Mouse (Mus musculus): Measurements from ENCODE around the gene Coa7.

Coa7 gene

DNA sequence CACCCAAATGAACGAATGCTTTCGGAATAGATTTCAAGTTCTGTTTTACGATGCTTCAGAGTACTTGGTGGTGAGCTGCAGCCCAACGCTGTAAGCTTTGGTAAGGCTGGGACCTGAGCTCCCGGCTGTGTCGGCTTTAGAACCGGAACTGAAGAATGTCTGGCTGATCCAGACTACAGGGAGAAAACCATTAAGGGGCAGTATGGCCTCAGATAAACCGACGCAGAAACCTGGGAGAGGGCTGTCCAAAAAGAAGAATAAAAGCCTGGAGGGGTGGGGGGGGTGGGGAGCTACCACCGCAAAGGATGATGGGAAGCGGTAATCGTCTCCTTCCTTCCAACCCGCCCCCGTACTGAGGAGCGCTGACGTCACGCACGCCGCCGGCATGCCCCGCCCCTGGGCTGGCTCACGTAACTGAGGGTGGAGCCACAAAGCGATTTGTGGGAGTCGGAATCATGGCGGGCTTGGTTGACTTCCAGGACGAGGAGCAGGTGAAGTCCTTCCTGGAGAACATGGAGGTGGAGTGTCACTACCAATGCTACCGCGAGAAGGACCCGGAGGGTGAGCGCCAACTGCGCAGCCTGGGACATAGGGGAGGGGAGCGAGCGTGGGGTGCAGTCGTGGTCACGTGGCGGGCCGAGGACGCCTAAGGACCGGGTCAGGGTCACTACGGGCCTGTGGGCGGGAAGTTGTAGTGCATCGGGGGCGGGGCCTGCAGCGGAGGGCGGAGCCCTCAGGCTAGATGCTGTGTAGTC is at the start of gene Coa7:
Gene Coa7 (plus strand): TSS at position 411 of the 755 bp plus-strand sequence.
- peak; percentile 80 for DNase-seq (ENCODE audit: extremely low read depth, low read depth)

DNA sequence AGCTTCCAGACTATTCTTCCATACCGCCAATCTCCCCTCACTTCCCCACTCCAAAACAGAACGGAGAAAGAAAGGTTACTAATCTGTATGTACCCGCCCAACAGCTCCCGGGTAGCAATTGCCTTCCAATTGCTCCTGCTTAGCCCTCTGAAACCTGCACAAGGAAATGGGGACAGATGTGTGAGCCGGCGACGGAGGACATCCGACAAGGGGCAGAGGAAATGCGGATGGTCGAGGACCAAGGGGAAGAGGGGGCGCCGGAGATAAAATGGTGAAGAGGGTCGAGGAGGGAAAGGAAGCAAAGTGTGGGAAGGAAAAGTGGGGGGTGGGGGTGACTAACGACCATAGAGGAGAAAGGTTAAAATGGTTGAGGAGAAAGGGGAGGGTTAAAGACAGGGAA is 27.7 kb upstream of the Coa7 start:
- no peak for DNase-seq (ENCODE audit: extremely low read depth, low read depth)

DNA sequence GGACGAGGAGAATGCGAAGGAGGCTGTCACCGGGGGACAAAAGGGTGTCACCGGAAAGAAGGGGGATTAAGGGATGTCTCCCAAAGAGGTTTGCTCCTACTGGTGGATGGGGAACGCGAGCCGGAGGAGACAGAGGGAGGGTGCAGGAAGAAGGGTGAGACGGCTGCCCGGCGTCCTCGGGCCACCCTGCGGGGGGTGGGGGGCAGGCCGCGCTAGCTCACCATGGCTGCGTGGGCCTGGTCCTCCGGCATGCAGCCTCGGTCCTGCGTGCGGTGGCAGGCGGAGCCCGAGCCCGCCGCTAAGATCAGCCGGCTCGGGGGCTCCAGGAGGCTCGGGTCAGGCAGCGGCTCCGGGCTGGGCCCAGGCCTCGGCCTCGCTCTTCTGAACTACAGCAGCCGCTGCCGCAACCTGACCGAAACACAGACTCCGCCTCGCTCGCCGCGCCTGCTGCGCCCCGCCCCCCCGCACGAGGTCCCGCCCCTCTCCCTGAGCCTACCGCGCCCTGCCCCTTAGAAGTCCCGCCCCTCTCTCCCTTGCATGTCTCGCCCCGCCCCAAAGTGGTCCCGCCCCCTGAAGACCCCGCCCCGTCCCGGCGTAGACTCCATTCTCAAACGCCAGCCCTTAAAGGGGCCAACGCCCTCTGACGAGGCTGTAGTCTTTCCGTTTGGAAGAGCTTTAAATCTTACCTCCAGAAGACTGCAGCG is 27.1 kb upstream of the Coa7 start, which contains the start of gene Zyg11b:
Gene Zyg11b (minus strand): TSS at position 427 of the 704 bp plus-strand sequence.
- DNase-seq (ENCODE audit: extremely low read depth, low read depth): peak; percentile 62

DNA sequence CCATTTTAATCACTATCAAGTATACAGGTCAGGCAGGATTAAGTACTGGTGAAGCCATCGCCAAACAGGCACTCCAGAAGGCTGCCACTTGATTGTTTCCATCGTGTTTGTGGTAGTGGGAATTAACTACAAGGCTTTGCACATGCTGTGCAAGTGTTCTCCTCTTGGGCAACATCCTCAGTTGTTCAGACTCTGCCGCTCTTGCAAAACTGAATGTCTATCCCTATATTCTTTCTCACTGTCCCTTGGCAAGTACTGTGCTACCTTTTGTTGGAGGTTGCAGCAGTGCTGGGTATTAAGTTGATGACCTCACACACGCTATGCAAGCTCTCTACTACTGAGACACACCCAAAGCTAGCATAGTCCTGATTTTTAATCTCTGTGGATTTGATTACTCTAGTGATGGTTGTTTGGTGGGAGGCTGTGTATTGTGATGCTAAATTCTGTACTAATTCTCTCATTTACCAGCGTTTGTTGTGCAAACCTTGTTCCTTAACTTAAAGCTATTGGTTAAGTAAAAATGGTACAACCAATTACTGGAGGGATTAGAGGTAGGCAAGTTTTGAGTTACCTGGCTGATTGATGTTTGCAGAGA is 25.5 kb upstream of the Coa7 start:
- no peak for DNase-seq (ENCODE audit: extremely low read depth, low read depth)

DNA sequence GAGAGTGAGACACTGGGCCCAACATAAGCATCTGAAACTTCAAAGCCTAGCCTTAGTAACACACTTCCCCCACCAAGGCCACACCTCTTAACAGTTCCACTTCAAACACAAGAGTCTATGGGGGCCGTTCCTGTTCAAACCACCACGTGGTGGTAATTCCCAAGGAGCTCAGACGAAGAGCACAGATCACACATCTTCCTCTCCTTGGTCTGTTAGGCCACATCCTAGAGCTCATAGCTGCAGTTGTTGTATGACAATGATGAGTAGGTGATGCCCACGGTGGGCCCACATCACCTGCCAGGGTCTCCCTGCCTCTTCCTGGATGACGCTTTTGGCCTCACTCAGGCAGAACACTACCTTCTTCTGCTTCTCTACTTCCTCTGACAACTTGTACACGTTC is 17.2 kb upstream of the Coa7 start:
- no peak for DNase-seq (ENCODE audit: extremely low read depth, low read depth)

DNA sequence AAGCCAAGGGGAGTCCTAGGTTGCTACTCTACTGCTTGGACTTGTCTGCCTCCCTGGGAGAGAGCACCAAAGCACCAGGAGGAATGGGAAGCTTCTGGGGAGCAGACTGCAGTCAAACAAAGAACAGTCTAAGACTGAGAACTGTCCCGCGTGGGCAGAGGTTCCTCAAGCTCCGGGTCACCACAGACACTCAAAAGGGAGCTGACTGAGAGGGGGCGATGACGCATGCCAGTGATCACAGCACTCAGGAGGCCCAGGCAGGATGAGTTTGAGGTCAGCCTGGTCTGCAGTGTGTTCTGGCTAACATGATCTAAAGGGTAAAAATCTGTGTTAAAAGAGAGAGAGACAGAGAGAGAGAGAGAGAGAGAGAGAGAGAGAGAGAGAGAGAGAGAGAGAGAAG is 13.9 kb upstream of the Coa7 start:
- DNase-seq (ENCODE audit: extremely low read depth, low read depth): no peak

DNA sequence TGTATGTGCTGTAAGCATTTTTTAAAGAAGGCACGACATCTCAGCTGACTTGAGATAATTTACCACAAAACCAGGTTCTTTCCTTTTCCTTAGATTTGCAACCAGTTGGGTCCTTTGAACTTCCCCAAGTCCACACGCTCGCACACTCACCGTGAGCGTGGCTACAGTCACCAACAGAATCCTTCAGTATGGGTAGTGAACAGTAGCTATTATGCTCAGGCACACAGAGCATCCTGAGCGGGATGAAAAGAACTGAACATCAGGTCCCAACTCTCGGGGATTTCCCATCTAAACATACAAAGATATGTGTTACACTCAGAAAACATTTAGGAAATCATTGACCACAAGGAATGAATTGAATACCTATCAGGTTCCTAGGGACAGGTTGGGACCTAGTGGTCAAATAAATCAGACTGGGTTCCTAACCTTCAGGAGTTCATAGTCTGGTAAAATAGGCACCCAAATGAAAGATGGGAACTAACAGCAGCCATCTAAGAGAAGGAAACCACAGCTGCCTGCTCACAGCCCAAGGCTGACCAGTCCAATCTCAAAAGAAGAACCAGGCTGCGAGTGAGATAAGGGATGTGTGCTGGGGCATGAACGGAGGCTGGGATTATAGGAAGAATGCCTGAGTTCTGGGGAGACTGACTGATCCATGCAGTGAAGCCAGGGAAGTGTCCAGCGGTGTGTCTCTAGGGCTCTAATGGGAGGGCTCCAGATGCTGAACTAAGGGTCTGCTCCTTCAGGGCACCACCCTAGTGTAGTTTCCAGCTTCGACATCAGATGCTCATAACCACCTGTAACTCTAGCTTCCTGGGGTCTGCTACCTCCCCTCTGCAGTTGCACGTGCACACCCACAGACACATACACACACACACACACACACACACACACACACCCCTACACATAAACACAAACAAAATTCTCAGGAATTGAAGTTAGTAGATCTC is 10.0 kb upstream of the Coa7 start:
- DNase-seq (ENCODE audit: extremely low read depth, low read depth): no peak

DNA sequence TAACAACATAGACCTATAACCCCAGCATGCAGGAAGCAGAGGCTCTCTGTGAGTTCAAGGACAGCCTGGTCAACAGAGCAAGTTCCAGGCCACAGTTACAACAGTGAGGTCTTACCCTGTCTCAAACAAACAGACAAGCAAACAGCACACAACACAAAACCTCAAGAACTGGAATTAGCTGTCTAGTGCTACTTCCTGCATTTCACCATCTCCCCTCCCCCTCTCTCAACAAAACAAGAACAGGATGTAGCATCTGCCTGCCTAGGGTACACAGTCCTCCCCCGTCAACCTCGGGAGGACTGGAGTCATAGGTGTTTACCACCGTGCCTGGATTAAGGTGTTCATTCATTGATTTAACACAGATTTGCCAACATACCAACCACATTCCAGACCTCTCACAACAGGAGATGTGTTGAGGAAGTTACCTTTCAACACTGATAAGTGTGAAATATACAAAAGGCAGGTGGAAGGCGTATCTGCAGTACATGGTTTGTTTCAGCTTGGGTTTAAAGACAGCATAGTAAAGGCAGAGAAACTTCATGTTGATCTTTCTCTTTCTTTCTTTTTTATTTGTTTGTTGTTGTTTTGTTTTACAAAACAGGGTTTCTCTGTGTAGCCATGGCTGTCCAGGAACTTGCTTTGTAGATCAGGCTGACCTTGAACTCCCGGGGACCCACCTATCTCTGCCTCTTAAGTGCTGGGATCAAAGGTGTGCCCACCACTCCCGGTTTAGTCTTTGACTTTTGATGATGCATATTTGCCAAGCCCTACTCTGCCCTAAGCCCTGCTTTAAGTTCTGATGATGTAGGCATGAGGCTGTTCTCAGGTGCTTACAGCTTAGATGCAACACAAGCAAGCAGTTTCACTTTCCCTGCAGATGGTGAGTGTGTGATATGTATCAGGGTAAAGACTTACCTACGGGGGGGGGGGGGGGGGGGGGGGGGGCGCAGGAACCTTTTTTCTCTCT is 9.0 kb upstream of the Coa7 start:
- DNase-seq (ENCODE audit: extremely low read depth, low read depth): no peak

DNA sequence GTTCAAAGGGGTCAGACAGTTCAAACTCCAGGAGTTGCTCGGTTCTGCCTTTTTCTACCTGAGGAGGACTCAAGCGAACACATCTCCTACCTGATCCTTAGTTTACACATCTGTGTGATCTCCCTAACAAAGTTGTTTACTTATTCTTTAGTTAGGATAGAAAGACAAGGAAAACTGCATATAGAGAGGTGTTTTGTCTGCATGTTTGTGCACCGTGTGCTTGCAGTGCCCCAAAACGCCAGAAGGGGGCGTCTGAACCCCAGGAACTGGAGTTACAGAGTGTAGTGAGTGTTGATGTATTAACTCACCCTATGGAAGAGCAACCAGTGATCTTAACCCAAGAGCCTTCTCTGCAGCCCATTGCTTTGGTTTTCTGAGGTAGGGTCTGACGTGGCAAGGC is 8.2 kb upstream of the Coa7 start:
- no peak for DNase-seq (ENCODE audit: extremely low read depth, low read depth)

DNA sequence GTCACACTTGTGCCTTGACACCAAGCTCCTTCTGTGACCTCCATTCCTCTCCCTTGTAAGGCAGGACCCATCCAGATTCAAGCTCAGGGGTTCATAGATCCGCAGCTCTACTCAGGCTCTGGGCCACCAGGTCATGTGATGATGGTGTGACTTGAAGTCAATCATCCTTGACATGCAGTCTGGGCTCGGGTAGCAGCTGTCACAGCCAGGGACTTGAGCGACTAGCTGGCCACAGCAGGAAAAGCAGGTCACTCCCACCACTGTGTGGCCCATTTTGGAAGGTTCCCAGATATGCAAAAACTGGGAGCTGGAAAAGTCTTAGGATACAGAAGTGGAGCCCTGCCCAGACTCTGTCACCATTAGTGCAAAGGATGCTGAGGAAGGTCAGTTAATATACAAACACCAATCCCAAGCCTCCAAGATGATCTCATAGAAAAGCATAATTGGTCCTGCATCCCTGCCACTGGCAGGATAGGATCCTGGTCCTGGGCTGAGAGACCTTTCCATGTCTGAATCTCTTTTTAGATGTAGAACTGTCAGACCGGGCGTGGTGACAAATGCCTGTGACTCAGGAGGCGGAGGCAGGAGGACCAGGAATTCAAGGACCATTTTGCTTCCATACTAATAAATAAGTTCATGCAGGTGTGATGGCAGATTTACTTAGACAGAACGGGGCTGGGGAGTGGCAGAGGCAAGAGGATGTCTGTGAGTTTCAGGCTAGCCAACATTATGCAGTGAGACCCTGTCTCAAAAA is 7.1 kb upstream of the Coa7 start:
- no peak for DNase-seq (ENCODE audit: extremely low read depth, low read depth)

DNA sequence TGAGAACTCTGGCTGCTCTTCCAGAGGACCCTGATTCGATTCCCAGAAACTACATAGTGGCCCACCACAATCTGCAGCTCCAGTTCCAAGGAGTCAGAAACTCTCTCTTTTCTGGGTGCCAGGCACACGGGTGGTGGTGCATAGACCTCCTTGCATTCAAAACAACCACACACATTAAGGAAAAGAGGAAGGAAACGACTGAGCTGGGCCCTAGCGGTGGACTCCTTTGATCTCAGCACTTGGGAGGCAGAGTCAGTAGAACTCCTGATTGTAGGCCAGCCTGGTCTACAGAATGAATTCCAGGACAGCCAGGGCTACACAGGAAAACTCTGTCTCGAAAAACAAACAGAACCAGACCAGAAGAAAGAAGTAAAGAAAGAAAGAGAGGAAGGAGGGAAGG is 4.4 kb upstream of the Coa7 start:
- DNase-seq (ENCODE audit: extremely low read depth, low read depth): no peak

DNA sequence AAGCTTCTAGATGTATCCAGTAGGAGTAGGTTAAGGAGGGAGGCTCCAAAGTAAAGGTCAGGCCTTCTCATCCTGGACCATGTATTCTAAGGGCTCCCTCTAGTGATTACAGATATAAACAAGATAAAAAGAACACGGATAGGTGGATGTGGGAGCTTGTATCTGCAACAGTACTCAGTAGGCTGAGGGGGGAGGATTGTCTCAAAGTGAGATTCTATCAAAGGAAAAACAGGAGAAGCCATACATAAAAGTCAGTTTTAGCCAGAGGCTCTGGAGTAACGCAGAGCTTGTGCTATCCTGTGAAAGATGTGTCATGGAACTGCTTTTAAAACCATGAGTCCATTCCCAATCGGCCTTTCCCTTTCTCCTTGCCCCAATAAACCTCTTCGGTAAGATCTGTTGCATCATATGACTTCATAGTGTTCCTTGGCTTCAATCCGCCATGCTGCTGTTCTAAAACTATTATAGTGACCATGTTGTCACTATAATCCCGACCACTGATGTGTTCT is 815 bp upstream of the Coa7 start:
- DNase-seq (ENCODE audit: extremely low read depth, low read depth): no peak

DNA sequence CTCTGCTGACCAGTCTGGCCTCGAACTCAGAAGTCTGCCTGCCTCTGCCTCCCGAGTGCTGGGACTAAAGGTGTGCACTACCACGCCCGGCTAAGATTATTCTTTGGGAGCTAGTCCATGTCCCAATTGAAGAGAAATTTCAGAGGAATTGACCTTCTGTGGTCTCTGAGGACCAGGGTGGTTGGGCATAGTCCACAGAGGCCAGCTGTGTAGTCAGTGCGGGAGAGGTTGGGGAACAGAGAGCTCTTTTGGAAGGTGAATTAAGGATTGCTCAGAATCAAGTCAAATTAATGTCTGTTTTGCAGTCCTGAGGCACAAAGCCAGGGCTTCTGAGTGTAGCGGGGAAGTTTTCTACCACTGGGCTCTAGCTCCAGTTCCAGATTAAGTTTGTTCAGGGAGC is 1.9 kb downstream of the Coa7 start:
- DNase-seq (ENCODE audit: extremely low read depth, low read depth): no peak

DNA sequence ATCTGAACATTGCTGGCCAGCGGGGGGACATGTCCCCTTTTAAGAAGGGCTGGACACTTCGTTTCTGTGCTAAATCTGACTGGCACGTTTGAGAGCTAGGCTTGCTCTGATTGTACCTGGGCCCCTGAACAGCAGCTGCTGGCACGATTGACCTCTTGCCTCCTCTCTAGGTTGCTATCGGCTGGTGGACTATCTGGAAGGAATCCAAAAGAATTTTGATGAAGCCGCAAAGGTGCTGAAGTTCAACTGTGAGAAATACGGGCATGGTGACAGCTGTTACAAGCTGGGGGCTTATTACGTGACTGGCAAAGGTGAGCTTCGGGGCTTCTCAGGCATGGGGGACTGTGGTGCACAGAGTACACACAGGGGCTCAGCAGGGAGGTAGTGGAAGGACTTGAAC is 4.1 kb downstream of the Coa7 start:
- no peak for DNase-seq (ENCODE audit: extremely low read depth, low read depth)

DNA sequence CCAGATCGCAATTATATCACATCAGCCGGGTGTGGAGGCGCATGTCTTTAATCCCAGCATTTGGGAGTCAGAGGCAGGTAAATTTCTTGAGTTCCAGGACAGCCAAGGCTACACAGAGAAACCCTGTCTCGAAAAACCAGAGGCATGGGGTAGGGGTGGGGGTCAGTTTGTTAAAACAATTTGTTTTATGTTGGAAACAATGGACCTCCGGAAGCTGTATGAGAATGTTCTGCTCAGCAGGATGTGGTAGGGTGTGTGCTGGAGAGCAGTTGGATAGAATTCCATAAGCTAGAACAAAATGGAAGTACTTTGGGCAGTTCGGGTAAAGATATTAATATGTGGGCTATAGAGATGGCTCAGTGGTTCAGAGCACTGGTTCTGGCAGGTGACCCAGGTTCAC is 7.5 kb downstream of the Coa7 start:
- DNase-seq (ENCODE audit: extremely low read depth, low read depth): no peak

DNA sequence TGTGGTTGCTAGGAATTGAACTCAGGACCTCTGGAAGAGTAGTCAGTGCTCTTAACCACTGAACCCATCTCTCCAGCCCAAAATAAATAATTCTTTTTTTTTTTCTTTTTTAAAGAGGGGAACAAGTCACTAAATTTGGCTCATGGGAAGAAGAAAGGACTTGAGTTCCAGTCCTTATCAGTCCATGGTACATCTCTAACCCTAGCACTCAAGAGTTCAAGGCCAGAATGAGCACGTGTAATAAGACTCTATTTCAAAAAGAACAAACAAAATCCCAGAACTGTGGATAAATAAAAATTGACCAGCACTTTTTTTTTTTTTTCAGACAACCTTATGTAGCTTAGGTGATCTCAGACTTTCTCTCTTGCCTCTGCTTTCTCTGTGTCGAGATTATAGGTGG is 8.8 kb downstream of the Coa7 start:
- DNase-seq (ENCODE audit: extremely low read depth, low read depth): no peak

DNA sequence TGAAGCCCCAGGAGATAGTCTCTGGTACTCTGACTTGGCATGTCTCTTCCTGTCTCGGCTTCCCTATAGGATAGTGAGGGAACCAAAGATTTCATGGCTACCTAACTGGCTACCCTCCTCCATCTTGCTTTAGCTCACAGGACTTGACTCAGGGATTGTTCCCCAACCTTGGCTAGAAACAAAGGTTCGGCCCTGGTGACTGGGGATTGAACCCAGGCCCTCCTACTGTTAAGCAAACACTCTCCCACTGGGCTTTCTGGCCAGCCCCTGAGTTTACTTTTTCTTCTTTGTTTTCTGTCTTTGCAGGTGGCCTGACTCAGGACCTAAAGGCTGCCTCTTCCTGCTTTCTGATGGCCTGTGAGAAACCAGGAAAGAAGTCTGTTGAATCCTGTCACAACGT is 9.9 kb downstream of the Coa7 start:
- no peak for DNase-seq (ENCODE audit: extremely low read depth, low read depth)

DNA sequence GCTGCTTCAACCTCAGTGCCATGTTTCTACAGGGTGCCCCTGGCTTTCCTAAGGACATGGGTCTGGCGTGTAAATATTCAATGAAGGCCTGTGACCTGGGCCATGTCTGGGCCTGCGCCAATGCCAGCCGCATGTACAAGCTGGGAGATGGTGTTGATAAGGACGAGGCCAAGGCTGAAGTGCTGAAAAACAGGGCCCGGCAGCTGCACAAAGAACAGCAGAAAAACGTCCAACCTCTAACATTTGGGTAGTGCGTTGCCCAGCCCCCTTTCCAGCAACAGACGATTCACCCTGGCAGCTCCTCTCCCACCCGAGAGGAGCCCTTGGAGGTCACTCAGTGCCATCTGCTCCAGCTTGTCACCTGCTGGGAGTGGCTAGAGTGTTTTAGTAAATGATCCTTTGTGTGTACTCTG is 10.4 kb downstream of the Coa7 start:
- DNase-seq (ENCODE audit: extremely low read depth, low read depth): no peak

DNA sequence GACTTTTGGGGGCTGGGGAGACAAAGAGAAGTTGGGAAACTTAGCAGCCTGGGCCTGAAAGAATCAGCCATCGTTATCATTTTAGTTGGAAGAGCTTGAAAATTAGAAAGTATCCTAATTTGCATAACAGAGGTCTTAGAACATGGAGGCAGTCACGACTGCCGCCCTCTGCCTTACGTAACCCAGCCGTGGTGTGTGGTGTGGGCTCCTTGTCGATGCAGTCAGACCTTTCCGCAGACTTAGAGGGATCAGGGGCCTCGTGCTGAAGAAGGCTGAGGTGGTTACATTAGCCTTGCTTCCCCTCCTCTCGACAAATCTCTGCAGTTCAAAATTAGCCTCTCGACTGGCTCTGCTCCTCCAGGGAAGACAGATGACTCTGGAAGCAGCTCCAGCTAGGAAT is 10.9 kb downstream of the Coa7 start:
- DNase-seq (ENCODE audit: extremely low read depth, low read depth): no peak

Measured in MEL-GATA-1-ER (cell line).